Mouse (Mus musculus): ENCODE measurements around the gene Tex19.1.
"Not testable (repeated sequence)": the region's sequence is repeated elsewhere in the genome, so short reads cannot be mapped to it uniquely, and the experiment has no call there.

- not testable (repeated sequence) for TF ChIP-seq GATA1 (IDR thresholded peaks at IDR 0.05; ENCODE audit: borderline replicate concordance, low read length); FLI1 (IDR thresholded peaks at IDR 0.05; ENCODE audit: low read length)
Observed at GRCm38 (mm10) chr11:121107242-121107641, 38.7 kb upstream of the Tex19.1 start.

Measured in megakaryocyte, embryonic 14.5 days (primary cell).